Mouse (Mus musculus) embryonic facial prominence, embryonic 14.5 days (tissue): Measurements from ENCODE around the gene Sacs. TPM values are rescaled to one million over a fixed set of nuclear protein-coding genes. Genes with fewer than 3 reads are reported as not detected.
A peak's percentile ranks its signal among the peaks of the same experiment; 100 is the strongest.

ENCODE experiments used
- ATAC-seq: fragments of 200-750 bp; cut with Nextera tagmentation; 2 replicates; pipeline ENCODE4 v1.8.0; 2017; ENCODE audit warnings: low read depth, moderate number of reproducible peaks, moderate TSS enrichment
- DNase-seq: peaks from one replicate; pipeline ENCODE4 v3.0.0-alpha.2; 2015; ENCODE audit warnings: low spot score
- H3K27ac ChIP-seq: fragments of 300-500 bp; sonication (generic); replicated peaks from 2 replicates; pipeline ENCODE4 v1.5.1; 2014; ENCODE audit warnings: low read depth, mild to moderate bottlenecking, low read length, moderate library complexity
- H3K27me3 ChIP-seq: fragments of 300-500 bp; sonication (generic); replicated peaks from 2 replicates; pipeline ENCODE4 v1.6.1; 2014; ENCODE audit warnings: low read length; ENCODE audit not compliant: control insufficient read depth, insufficient read depth
- H3K36me3 ChIP-seq: fragments of 300-500 bp; sonication (generic); 2 replicates; pipeline ENCODE4 v1.6.1; 2014; ENCODE audit warnings: low read length, mixed read lengths; ENCODE audit not compliant: control insufficient read depth, insufficient read depth
- H3K4me1 ChIP-seq: fragments of 300-500 bp; sonication (generic); 2 replicates; pipeline ENCODE4 v1.6.1; 2014; ENCODE audit warnings: antibody characterized with exemption, low read length; ENCODE audit not compliant: control insufficient read depth, insufficient read depth
- H3K4me2 ChIP-seq: fragments of 300-500 bp; sonication (generic); 2 replicates; pipeline ENCODE4 v1.6.1; 2014; ENCODE audit warnings: low read depth, mild to moderate bottlenecking, low read length, moderate library complexity, mixed read lengths
- H3K4me3 ChIP-seq: fragments of 300-500 bp; sonication (generic); 2 replicates; pipeline ENCODE4 v1.5.1; 2014; ENCODE audit warnings: low read depth, mild to moderate bottlenecking, low read length
- H3K9ac ChIP-seq: fragments of 300-500 bp; sonication (generic); 2 replicates; pipeline ENCODE4 v1.6.1; 2014; ENCODE audit warnings: low read depth, mild to moderate bottlenecking, low read length, moderate library complexity, mixed read lengths
- H3K9me3 ChIP-seq: fragments of 300-500 bp; sonication (generic); 2 replicates; pipeline ENCODE4 v1.6.1; 2016; ENCODE audit warnings: low read length; ENCODE audit not compliant: control insufficient read depth
- WGBS: fragments of 180-500 bp; shearing (Covaris S2); extraction: QIAGEN DNeasy Blood & Tissue Kit; methylation state at CpG from one replicate; pipeline ENCODE4 v1.1.7; 2014; 5-methylcytosine and 5-hydroxymethylcytosine counted together
- polyA plus RNA-seq: library from polyadenylated mRNA; unstranded; fragments of >200 nt; fragmentation: Nextera tagmentation; extraction: Ambion mirVana; gene quantifications from 2 replicates; pipeline ENCODE4 v1.2.1, GENCODE M21; 2014

Sacs gene
- polyA plus RNA-seq, 1 experiment from 2014 or later: 5.0 TPM

DNA sequence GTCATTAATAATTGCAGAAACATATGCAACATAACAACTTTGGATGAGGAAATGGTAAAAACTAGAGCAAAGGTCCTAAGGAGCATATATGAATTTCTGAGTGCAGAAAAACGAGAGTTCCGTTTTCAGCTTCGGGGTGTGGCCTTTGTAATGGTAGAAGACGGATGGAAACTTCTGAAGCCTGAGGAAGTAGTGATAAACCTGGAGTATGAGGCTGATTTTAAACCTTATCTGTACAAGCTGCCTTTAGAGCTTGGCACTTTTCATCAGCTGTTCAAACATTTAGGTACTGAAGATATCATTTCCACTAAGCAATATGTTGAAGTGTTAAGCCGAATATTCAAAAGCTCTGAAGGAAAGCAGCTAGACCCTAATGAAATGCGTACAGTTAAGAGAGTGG lies 73.5 kb downstream of the Sacs start:
- Histone ChIP-seq H3K36me3 (peaks cover 55% of the 10 kb centered on the region), H3K27ac (no peak overlapping the region), H3K9ac (no peak overlapping the region), H3K9me3 (no peaks in the 10 kb centered on the region), H3K4me2 (no peak overlapping the region), H3K27me3 (no peaks in the 10 kb centered on the region), H3K4me1 (no peaks in the 10 kb centered on the region), H3K4me3 (no peak overlapping the region)
- DNase-seq: no peak
- 91% methylated on average over 6 of the region's 6 CpGs for WGBS
- no peak for ATAC-seq

DNA sequence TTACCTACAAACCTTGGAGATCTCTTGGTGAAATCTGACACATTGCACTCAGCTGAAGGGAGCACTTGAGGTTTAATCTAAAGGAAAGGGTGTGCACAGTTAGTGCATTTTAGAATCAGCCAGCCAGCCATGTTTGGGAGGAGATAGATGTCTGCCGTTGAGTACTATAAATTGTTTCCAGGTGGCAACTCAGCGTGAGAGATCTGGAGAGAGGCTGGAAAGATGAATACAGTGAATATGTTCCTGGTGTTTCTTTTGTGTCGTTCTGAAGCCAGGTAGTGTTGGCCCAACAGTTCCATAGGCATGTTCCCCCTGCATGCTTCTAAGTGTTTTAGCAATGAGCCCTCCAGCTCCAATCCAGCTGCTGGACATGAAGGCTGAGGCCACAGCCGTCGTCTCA lies 82.9 kb downstream of the Sacs start:
- peak; percentile 34 for DNase-seq
- Histone ChIP-seq H3K27me3 (no peaks in the 10 kb centered on the region), H3K4me3 (no peak overlapping the region), H3K36me3 (no peaks in the 10 kb centered on the region), H3K4me1 (peaks cover 12% of the 10 kb centered on the region; the same call in 1 of the 2 replicates), H3K27ac (no peak overlapping the region), H3K9me3 (no peaks in the 10 kb centered on the region), H3K9ac (no peak overlapping the region), H3K4me2 (no peak overlapping the region)
- no peak for ATAC-seq
- 43% methylated on average over 5 of the region's 5 CpGs for WGBS

DNA sequence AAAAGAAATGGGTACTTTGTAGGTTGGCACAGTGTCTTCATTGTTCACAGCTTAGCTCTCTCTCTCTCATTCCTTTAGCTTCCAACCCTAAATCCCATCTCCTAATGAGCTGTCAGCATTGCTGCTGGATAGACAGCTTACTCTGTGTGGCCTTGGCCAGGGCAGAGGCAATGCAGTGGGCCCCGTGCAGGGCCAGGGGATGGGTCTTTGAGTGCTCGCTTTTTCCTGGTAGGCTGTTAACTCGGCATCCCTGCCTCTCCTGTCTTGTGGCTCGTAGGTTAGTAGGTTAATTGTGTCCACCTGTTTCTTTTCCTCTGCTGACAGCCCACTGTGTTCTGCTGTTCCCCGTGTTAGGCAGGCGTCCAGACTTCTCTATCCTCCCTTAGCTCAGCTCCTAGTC lies 84.2 kb downstream of the Sacs start:
- H3K27me3 ChIP-seq: no peaks in the 10 kb centered on the region
- H3K9ac ChIP-seq: no peak overlapping the region
- H3K4me3 ChIP-seq: no peak overlapping the region
- H3K36me3 ChIP-seq: no peaks in the 10 kb centered on the region
- H3K4me1 ChIP-seq: peaks cover 12% of the 10 kb centered on the region; the same call in 1 of the 2 replicates
- DNase-seq (peak; percentile 17), ATAC-seq (no peak)
- 29% methylated on average over 6 of the region's 6 CpGs for WGBS
- H3K9me3 ChIP-seq: no peaks in the 10 kb centered on the region
- H3K4me2 ChIP-seq: no peak overlapping the region
- no peak overlapping the region for H3K27ac ChIP-seq

DNA sequence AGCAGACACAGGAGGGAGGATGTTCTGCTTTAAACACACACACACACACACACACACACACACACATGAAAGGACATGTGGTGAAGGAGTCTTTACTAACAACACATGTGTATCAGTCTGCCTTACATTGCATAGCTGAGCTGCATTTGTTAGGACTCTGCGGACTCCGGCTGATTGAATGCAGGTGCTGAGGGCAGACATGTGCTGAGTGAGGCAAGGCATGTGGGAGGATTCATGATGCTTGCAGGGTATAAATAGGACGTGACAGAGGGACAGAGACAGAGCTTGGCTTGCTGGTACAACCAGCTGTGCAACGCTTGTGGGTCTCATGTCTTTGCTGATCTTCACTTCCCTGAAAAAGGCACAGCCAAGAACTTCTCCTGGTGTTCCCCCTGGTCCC lies 85.5 kb downstream of the Sacs start:
- DNase-seq: peak; percentile 78
- Histone ChIP-seq H3K27me3 (no peaks in the 10 kb centered on the region), H3K4me3 (no peak overlapping the region), H3K36me3 (no peaks in the 10 kb centered on the region), H3K9me3 (no peaks in the 10 kb centered on the region), H3K4me2 (no peak overlapping the region), H3K27ac (no peak overlapping the region), H3K4me1 (peaks cover 12% of the 10 kb centered on the region; the same call in 1 of the 2 replicates), H3K9ac (no peak overlapping the region)
- WGBS: 45% methylated on average over 4 of the region's 4 CpGs
- ATAC-seq: peak; percentile 78; the same call in 1 of the 2 replicates

DNA sequence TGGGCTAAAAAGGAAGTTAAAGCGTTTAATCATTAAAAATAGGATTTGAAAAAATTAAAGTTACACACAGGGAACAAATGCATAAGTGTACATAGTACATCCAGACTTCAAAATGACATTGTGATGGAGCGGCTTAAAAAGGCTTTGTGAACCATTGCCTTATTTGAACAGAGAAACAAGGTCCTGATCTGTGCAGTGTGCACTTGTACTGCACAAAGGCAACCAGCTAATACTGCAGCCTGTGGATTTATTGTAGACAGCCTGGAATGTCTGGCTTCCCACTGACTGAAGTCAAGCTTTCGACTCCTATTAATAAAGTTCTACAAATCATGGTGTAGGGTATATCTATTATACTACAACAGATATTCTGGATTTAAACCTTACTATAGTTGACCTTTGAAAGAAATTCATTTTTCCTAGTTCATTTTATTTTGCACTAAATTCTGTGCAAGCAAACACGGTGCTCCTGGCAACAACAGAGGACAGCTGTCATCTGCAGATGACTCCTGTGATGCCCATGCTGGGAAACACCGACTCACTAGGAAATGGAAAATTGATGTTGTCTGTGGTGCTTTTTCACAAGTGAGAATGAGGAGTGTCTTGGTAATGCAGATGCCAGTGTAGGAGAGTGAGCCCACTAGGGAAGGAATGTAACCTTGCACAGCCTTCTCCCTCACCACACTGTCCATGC lies 86.3 kb downstream of the Sacs start:
- WGBS: 71% methylated on average over 5 of the region's 5 CpGs
- H3K4me3 ChIP-seq: no peak overlapping the region
- H3K9ac ChIP-seq: no peak overlapping the region
- peaks cover 12% of the 10 kb centered on the region; the same call in 1 of the 2 replicates for H3K4me1 ChIP-seq
- H3K27me3 ChIP-seq: no peaks in the 10 kb centered on the region
- no peak for DNase-seq
- ATAC-seq: no peak
- no peak overlapping the region for H3K27ac ChIP-seq
- no peak overlapping the region for H3K4me2 ChIP-seq
- H3K9me3 ChIP-seq: no peaks in the 10 kb centered on the region
- H3K36me3 ChIP-seq: no peaks in the 10 kb centered on the region

DNA sequence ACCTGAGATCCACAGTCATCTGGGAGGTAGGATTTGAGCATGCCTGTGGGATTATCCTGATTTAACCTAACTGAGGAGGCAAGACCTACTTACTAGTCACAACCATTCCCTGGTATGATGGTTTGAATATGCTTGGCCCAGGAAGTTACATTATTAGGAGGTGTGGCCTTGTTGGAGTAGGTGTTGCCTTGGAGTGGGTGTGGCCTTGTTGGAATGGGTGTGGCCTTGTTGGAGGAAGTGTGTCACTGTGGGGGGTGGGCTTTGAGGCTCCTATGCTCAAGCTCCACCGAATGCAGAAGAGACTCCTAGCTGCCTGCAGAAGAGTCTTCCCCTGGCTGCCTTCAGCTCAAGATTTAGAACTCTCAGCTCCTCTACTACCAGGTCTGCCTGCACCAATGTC lies 87.9 kb downstream of the Sacs start:
- 63% methylated on average over 1 of the region's 1 CpGs for WGBS
- H3K36me3 ChIP-seq: no peaks in the 10 kb centered on the region
- no peaks in the 10 kb centered on the region for H3K9me3 ChIP-seq
- H3K4me1 ChIP-seq: peaks cover 10% of the 10 kb centered on the region; the same call in 1 of the 2 replicates
- no peaks in the 10 kb centered on the region for H3K27me3 ChIP-seq
- no peak overlapping the region for H3K27ac ChIP-seq
- no peak overlapping the region for H3K4me2 ChIP-seq
- H3K4me3 ChIP-seq: no peak overlapping the region
- ATAC-seq: no peak
- no peak overlapping the region for H3K9ac ChIP-seq
- DNase-seq: no peak

DNA sequence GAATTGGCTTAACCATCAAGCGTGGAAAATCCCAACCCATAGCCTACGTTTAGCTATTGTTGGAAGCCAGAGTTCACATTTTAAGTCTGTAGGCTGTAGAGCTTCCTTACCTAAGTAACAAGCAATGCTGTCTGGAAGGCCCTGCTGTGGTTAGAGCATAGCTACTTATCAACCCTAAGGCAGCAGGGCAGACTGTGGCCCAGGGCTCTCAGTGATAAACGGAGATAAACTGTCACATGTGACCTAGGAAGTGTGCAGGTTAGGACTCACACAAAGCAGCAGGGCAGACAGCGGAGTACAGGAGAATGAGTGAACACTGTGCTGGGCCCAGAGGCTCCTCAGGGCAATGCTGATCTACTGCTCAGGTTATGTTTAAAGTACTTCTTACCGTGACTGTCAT lies 91.5 kb downstream of the Sacs start:
- WGBS: 82% methylated on average over 5 of the region's 5 CpGs

DNA sequence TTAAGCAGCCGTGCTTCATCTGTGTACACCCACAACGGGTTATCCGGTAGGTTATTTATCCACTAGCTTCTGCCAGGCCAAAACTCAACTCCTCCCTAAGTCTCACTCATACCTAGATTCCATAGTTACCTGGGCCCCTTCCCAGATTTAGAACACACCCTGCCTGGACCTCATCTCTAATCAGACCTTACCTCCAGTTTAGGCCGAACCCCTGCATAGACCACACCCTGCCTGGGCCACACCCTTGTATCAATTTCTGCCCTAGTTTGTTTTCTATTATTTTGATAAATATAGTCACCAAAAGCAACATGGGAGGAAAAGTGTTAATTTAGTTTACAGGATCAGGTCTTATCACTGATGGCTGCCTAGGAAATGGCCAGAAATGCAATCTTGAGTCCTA lies 91.9 kb downstream of the Sacs start:
- WGBS: 91% methylated on average over 4 of the region's 4 CpGs
- Histone ChIP-seq H3K36me3 (no peaks in the 10 kb centered on the region), H3K27me3 (no peaks in the 10 kb centered on the region), H3K9me3 (no peaks in the 10 kb centered on the region), H3K4me1 (no peaks in the 10 kb centered on the region), H3K4me3 (no peak overlapping the region), H3K27ac (no peak overlapping the region), H3K9ac (no peak overlapping the region), H3K4me2 (no peak overlapping the region)
- ATAC-seq: no peak
- no peak for DNase-seq

More for the DNA sequence above, 91.5 kb downstream of the Sacs start:
- Histone ChIP-seq H3K9ac (no peak overlapping the region), H3K4me2 (no peak overlapping the region), H3K4me1 (no peaks in the 10 kb centered on the region), H3K27me3 (no peaks in the 10 kb centered on the region), H3K27ac (no peak overlapping the region), H3K9me3 (no peaks in the 10 kb centered on the region), H3K36me3 (no peaks in the 10 kb centered on the region), H3K4me3 (no peak overlapping the region)
- DNase-seq (no peak), ATAC-seq (no peak)

DNA sequence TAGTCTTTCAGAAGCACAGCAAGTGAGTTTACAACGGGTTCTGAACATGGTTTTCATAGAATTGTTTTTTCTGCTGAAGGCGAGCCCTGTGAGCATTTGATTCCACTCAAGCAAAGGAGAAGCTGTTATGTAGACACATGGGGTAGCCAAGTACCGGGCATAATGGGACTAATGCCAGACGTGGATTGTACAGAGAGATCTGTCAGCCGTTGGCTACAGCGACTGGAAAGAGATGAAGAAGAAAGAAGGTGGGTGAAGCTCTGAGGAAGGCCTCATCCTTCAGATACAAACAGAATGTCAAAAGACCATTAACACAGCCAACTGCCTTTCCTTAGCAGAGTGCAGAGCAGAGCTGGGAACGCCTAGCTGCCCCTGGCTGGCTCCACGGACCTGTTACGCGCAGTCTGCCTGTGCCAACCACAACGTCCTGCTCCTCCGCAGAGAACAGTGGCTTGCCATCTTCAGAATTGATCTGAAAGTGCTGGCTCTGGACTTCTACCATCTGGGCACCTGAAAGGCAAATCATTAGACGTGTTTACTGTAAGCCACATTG lies 93.8 kb downstream of the Sacs start:
- Histone ChIP-seq H3K4me1 (no peaks in the 10 kb centered on the region), H3K27ac (no peak overlapping the region), H3K27me3 (no peaks in the 10 kb centered on the region), H3K36me3 (no peaks in the 10 kb centered on the region), H3K9me3 (no peaks in the 10 kb centered on the region), H3K9ac (no peak overlapping the region), H3K4me3 (no peak overlapping the region), H3K4me2 (no peak overlapping the region)
- ATAC-seq: no peak
- no peak for DNase-seq
- WGBS: 78% methylated on average over 13 of the region's 13 CpGs
